Mouse (Mus musculus): Measurements from ENCODE around the gene Cldn14.

- TF ChIP-seq CTCF (IDR thresholded peaks at IDR 0.05; ENCODE audit: low read depth, low read length) (no peak), EP300 (IDR thresholded peaks at IDR 0.05; ENCODE audit: insufficient read depth, low read depth, low read length) (no peak)
Observed at GRCm38 (mm10) chr16:93935009-93935408, 73.6 kb downstream of the Cldn14 start.

All from ES-Bruce4 (cell line).